Mouse (Mus musculus) ES-E14 (cell line): ENCODE measurements around the gene Gba2. TPM values are rescaled to one million over a fixed set of nuclear protein-coding genes. Genes with fewer than 3 reads are reported as not detected.
"Not testable (repeated sequence)": the region's sequence is repeated elsewhere in the genome, so short reads cannot be mapped to it uniquely, and the experiment has no call there.

Experiments
- DNase-seq: peaks from one replicate; pipeline ENCODE4 v3.0.0-alpha.2; 2013; ENCODE audit warnings: low read depth, low spot score
- H3K27ac ChIP-seq: 2 replicates; pipeline ENCODE4 v1.5.1; 2012; ENCODE audit warnings: low read depth, mild to moderate bottlenecking, low read length, moderate library complexity, mixed read lengths; ENCODE audit not compliant: poor library complexity, insufficient read depth, severe bottlenecking
- H3K36me3 ChIP-seq: 2 replicates; pipeline ENCODE4 v1.6.1; 2012; ENCODE audit warnings: mild to moderate bottlenecking, low read length, moderate library complexity, mixed read lengths; ENCODE audit not compliant: control insufficient read depth, poor library complexity, insufficient read depth, severe bottlenecking
- H3K4me1 ChIP-seq, 2 experiments: fragments of 150-350 bp in 1 of 2; sonication (generic) in 1 of 2; 2 replicates each; pipeline ENCODE4 v1.6.1; 2012; ENCODE audit warnings: low read length in 2 of 2, mild to moderate bottlenecking in 1 of 2, mixed read lengths in 1 of 2; ENCODE audit not compliant: control insufficient read depth in 2 of 2, insufficient read depth in 2 of 2, poor library complexity in 1 of 2
- H3K4me3 ChIP-seq, 2 experiments: fragments of 150-350 bp in 1 of 2; sonication (generic) in 1 of 2; 2 replicates each; pipeline ENCODE4 v1.5.1; 2012; ENCODE audit warnings: low read length in 2 of 2, low read depth in 1 of 2, mild to moderate bottlenecking in 1 of 2, mixed read lengths in 1 of 2; ENCODE audit not compliant: insufficient read depth in 1 of 2, poor library complexity in 1 of 2, severe bottlenecking in 1 of 2
- H3K9ac ChIP-seq: 2 replicates; pipeline ENCODE4 v1.6.1; 2012; ENCODE audit warnings: low read depth, mild to moderate bottlenecking, low read length, mixed read lengths; ENCODE audit not compliant: poor library complexity, insufficient read depth, severe bottlenecking
- H3K9me3 ChIP-seq: fragments of 150-350 bp; sonication (generic); 2 replicates; pipeline ENCODE4 v1.6.1; 2012; ENCODE audit warnings: low read depth, mild to moderate bottlenecking, low read length; ENCODE audit not compliant: control insufficient read depth, insufficient read depth
- CHD2 ChIP-seq: IDR thresholded peaks from 2 replicates; pipeline ENCODE4 v1.6.1; 2014; ENCODE audit warnings: mild to moderate bottlenecking, low read depth, low read length, inconsistent platforms
- HCFC1 ChIP-seq: IDR thresholded peaks from 2 replicates; pipeline ENCODE4 v1.6.1; 2012; ENCODE audit warnings: low read length, inconsistent platforms, borderline replicate concordance; ENCODE audit not compliant: insufficient read depth
- MAFK ChIP-seq: IDR thresholded peaks from 2 replicates; pipeline ENCODE4 v1.6.1; 2014; ENCODE audit warnings: mild to moderate bottlenecking, low read depth, low read length, inconsistent platforms; ENCODE audit not compliant: insufficient read depth
- ZC3H11A ChIP-seq: IDR thresholded peaks from 2 replicates; pipeline ENCODE4 v1.6.1; 2012; ENCODE audit warnings: low read depth, mild to moderate bottlenecking, inconsistent platforms, low read length, borderline replicate concordance
- ZNF384 ChIP-seq: IDR thresholded peaks from 2 replicates; pipeline ENCODE4 v1.6.1; 2012; ENCODE audit warnings: low read depth, low read length, inconsistent platforms
- in situ Hi-C, 2 experiments: fragments of 600-800 bp; cut with MboI; formaldehyde crosslinking; loops; one replicate each; pipeline ENCODE4 v1.15.1; 2025; ENCODE audit warnings: low sequenced_read_pairs in 2 of 2, inconsistent platforms in 1 of 2; ENCODE audit not compliant: unreplicated experiment in 2 of 2
- total RNA-seq: library from RNA; depleted of rRNA; stranded (reverse); fragments of 300-350 nt; gene quantifications from 2 replicates; pipeline ENCODE4 v1.2.3, GENCODE M21; 2012

Gba2 gene
- total RNA-seq, 1 experiment: 8.9 TPM

GRCm38 (mm10) chr4:43598200-43598599, 19.5 kb upstream of the Gba2 start:
- H3K4me1 ChIP-seq: no peaks in the 10 kb centered on the region; a peak in 1 of 4 replicates
- TF ChIP-seq ZNF384 (no peak), MAFK (peak; percentile 96)
- H3K4me3 ChIP-seq: no peak overlapping the region
- in situ Hi-C loops: no loop called here
- H3K36me3 ChIP-seq: no peaks in the 10 kb centered on the region
- DNase-seq: no peak
- H3K27ac ChIP-seq: no peak overlapping the region
- H3K9ac ChIP-seq: no peak overlapping the region
- H3K9me3 ChIP-seq: no peaks in the 10 kb centered on the region

GRCm38 (mm10) chr4:43596597-43596996, 17.9 kb upstream of the Gba2 start:
- H3K9me3 ChIP-seq, in situ Hi-C loops, H3K27ac ChIP-seq, DNase-seq, H3K4me1 ChIP-seq, H3K4me3 ChIP-seq, H3K36me3 ChIP-seq, H3K9ac ChIP-seq: not testable (repeated sequence)

DNA sequence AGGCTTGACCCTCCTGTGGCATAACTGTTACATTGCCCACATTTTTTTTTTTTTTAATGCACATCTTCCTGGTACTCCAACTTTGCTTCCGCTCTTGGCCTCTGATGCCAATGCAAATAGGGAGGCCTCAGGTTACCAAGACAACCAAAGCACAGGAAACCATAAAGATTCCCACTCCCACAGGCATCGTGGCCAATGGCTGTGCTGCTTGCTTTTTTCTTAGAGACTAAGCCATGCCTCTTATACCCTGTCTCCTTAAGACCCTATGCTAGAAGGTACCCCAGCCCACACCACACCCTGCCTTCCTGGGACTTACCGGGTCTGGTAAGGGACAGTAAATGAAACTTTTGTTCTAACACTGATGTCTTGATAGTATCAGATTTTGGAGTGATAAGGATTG, 14.8 kb upstream of the Gba2 start:
- H3K36me3 ChIP-seq: no peaks in the 10 kb centered on the region
- TF ChIP-seq ZNF384: no peak
- TF ChIP-seq ZC3H11A: no peak
- no peak for TF ChIP-seq HCFC1
- TF ChIP-seq CHD2: no peak
- no peak for TF ChIP-seq MAFK
- DNase-seq: no peak
- no peak overlapping the region for H3K27ac ChIP-seq
- H3K9me3 ChIP-seq: no peaks in the 10 kb centered on the region
- no peak overlapping the region for H3K9ac ChIP-seq
- in situ Hi-C loops: no loop called here
- H3K4me1 ChIP-seq: no peaks in the 10 kb centered on the region; a peak in 1 of 4 replicates
- H3K4me3 ChIP-seq: no peak overlapping the region

GRCm38 (mm10) chr4:43591961-43592360, 13.3 kb upstream of the Gba2 start:
- Histone ChIP-seq H3K9me3 (no peaks in the 10 kb centered on the region), H3K4me3 (no peak overlapping the region)
- in situ Hi-C loops: no loop called here

DNA sequence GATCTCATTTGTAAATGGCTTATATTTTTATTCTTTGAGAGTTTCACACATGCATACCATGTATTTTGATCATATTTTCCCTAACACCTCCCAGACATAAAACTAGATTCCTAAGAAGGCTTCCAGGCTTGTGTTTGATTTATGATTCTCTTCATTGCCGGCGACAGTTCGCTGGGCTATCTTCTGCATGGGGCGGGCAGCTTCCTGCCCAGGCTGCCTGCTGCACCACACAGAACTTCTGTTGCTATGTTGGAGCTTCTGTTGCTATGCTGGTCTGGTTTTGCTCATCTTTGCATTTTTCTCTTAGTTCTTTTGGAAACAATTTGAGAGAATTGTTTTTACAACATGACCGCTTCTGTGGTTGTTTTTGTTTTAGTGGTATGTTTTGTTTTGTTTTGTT, 12.9 kb upstream of the Gba2 start:
- Histone ChIP-seq H3K4me3 (no peak overlapping the region), H3K9me3 (no peaks in the 10 kb centered on the region), H3K27ac (no peak overlapping the region), H3K4me1 (peaks cover 0 to 2% of the 10 kb centered on the region in 2 experiments; a peak in 1 of 4 replicates), H3K36me3 (no peaks in the 10 kb centered on the region), H3K9ac (no peak overlapping the region)
- DNase-seq: no peak
- TF ChIP-seq CHD2 (no peak), ZC3H11A (no peak), HCFC1 (no peak), MAFK (no peak), ZNF384 (no peak)
- in situ Hi-C loops: no loop called here

More at GRCm38 (mm10) chr4:43591961-43592360, 13.3 kb upstream of the Gba2 start:
- peaks cover 0 to 2% of the 10 kb centered on the region in 2 experiments; a peak in 1 of 4 replicates for H3K4me1 ChIP-seq
- no peak overlapping the region for H3K9ac ChIP-seq
- no peaks in the 10 kb centered on the region for H3K36me3 ChIP-seq
- H3K27ac ChIP-seq: no peak overlapping the region
- no peak for DNase-seq
- TF ChIP-seq CHD2: no peak
- no peak for TF ChIP-seq HCFC1
- no peak for TF ChIP-seq ZC3H11A
- TF ChIP-seq ZNF384: no peak
- TF ChIP-seq MAFK: no peak
